Mouse (Mus musculus): ENCODE data around the gene Gm11168.
"Not testable (repeated sequence)": the region's sequence is repeated elsewhere in the genome, so short reads cannot be mapped to it uniquely, and the experiment has no call there.

The Gm11168 gene

GRCm38 (mm10) chr9:3002794-3003396 lies at the start of gene Gm11168:
Gene Gm11168, plus strand, starts transcription at chr9:3003346.
- not testable (repeated sequence) for DNase-seq (ENCODE audit: low read depth)

- DNase-seq (ENCODE audit: low read depth): peak; percentile 21
These were observed 2.6 kb upstream of the Gm11168 start, which contains the start of gene Gm10722 for GRCm38 (mm10) chr9:3000445-3000972. Gene Gm10722, plus strand, starts transcription at chr9:3000922.

DNA sequence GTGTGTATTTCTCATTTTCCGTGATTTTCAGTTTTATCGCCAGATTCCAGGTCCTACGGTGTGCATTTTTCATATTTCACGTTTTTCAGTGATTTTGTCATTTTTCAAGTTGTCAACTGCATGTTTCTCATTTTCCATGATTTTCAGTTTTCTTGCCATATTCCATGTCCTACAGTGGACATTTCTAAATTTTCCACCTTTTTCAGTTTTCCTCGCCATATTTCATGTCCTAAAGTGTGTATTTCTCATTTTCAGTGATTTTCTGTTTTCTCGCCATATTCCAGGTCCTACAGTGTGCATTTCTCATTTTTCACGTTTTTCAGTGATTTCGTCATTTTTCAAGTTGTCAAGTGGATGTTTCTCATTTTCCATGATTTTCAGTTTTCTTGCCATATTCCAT lies 2.1 kb upstream of the Gm11168 start:
- not testable (repeated sequence) for DNase-seq (ENCODE audit: low read depth)

DNA sequence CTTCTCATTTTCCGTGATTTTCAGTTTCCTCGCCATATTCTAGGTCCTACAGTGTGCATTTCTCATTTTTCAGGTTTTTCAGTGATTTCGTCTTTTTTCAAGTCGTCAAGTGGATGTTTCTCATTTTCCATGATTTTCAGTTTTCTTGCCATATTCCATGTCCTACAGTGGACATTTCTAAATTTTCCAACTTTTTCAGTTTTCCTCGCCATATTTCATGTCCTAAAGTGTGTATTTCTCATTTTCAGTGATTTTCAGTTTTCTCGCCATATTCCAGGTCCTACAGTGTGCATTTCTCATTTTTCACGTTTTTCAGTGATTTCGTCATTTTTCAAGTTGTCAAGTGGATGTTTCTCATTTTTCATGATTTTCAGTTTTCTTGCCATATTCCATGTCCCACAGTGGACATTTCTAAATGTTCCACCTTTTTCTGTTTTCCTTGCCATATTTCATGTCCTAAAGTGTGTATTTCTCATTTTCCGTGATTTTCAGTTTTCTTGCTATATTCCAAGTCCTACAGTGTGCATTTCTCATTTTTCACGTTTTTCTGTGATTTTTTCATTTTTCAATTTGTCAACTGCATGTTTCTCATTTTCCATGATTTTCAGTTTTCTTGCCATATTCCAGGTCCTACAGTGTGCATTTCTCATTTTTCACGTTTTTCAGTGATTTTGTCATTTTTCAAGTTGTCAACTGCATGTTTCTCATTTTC lies 1.0 kb upstream of the Gm11168 start:
- DNase-seq (ENCODE audit: low read depth): peak; percentile 8

DNA sequence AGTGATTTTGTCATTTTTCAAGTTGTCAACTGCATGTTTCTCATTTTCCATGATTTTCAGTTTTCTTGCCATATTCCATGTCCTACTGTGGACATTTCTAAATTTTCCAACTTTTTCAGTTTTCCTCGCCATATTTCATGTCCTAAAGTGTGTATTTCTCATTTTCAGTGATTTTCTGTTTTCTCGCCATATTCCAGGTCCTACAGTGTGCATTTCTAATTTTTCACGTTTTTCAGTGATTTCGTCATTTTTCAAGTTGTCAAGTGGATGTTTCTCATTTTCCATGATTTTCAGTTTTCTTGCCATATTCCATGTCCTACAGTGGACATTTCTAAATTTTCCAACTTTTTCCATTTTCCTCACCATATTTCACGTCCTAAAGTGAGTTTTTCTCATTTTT lies 3.0 kb downstream of the Gm11168 start:
- not testable (repeated sequence) for DNase-seq (ENCODE audit: low read depth)

GRCm38 (mm10) chr9:3006636-3007035 lies 3.5 kb downstream of the Gm11168 start:
- not testable (repeated sequence) for DNase-seq (ENCODE audit: low read depth)

DNA sequence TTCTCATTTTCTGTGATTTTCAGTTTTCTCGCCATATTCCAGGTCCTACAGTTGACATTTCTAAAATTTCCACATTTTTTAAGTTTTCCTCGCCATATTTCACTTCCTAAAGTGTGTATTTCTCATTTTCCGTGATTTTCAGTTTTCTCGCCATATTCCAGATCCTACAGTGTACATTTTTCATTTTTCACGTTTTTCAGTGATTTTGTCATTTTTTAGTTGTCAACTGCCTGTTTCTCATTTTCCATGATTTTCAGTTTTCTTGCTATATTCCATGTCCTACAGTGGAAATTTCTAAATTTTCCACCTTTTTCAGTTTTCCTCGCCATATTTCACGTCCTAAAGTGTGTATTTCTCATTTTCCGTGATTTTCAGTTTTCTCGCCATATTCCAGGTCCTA lies 4.1 kb downstream of the Gm11168 start:
- peak; percentile 2 for DNase-seq (ENCODE audit: low read depth)

- not testable (repeated sequence) for DNase-seq (ENCODE audit: low read depth)
These were observed 6.2 kb downstream of the Gm11168 start for GRCm38 (mm10) chr9:3009331-3009730.

DNA sequence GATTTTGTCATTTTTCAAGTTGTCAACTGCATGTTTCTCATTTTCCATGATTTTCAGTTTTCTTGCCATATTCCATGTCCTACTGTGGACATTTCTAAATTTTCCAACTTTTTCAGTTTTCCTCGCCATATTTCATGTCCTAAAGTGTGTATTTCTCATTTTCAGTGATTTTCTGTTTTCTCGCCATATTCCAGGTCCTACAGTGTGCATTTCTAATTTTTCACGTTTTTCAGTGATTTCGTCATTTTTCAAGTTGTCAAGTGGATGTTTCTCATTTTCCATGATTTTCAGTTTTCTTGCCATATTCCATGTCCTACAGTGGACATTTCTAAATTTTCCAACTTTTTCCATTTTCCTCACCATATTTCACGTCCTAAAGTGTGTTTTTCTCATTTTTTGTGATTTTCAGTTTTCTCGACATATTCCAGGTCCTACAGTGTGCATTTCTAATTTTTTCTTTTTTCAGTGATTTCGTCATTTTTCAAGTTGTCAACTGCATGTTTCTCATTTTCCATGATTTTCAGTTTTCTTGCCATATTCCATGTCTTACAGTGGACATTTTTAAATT lies 9.0 kb downstream of the Gm11168 start:
- DNase-seq (ENCODE audit: low read depth): not testable (repeated sequence)

DNA sequence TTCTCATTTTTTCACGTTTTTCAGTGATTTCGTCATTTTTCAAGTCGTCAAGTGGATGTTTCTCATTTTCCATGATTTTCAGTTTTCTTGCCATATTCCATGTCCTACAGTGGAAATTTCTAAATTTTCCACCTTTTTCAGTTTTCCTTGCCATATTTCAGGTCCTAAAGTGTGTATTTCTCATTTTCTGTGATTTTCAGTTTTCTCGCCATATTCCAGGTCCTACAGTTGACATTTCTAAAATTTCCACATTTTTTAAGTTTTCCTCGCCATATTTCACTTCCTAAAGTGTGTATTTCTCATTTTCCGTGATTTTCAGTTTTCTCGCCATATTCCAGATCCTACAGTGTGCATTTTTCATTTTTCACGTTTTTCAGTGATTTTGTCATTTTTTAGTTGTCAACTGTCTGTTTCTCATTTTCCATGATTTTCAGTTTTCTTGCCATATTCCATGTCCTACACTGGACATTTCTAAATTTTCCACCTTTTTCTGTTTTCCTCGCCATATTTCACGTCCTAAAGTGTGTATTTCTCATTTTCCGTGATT lies 9.7 kb downstream of the Gm11168 start, which contains the start of gene Gm10721:
Gene Gm10721, plus strand, starts transcription at position 408 of the 547 bp plus-strand sequence.
- not testable (repeated sequence) for DNase-seq (ENCODE audit: low read depth)

DNA sequence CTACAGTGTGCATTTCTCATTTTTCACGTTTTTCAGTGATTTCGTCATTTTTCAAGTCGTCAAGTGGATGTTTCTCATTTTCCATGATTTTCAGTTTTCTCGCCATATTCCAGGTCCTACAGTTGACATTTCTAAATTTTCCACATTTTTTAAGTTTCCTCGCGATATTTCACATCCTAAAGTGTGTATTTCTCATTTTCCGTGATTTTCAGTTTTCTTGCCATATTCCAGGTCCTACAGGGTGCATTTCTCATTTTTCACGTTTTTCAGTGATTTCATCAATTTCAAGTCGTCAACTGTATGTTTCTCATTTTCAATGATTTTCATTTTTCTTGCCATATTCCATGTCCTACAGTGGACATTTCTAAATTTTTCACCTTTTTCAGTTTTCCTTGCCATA lies 12.2 kb downstream of the Gm11168 start, which contains the start of gene Gm10720:
Gene Gm10720, plus strand, starts transcription at position 301 of the 400 bp plus-strand sequence.
- not testable (repeated sequence) for DNase-seq (ENCODE audit: low read depth)

DNA sequence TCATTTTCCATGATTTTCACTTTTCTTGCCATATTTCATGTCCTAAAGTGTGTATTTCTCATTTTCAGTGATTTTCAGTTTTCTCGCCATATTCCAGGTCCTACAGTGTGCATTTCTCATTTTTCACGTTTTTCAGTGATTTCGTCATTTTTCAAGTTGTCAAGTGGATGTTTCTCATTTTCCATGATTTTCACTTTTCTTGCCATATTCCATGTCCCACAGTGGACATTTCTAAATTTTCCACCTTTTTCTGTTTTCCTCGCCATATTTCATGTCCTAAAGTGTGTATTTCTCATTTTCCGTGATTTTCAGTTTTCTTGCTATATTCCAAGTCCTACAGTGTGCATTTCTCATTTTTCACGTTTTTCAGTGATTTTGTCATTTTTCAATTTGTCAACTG lies 12.8 kb downstream of the Gm11168 start:
- DNase-seq (ENCODE audit: low read depth): not testable (repeated sequence)

DNA sequence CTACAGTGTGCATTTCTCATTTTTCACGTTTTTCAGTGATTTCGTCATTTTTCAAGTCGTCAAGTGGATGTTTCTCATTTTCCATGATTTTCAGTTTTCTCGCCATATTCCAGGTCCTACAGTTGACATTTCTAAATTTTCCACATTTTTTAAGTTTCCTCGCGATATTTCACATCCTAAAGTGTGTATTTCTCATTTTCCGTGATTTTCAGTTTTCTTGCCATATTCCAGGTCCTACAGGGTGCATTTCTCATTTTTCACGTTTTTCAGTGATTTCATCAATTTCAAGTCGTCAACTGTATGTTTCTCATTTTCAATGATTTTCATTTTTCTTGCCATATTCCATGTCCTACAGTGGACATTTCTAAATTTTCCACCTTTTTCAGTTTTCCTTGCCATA lies 14.0 kb downstream of the Gm11168 start, which contains the start of gene Gm10719:
Gene Gm10719, plus strand, starts transcription at position 301 of the 400 bp plus-strand sequence.
- DNase-seq (ENCODE audit: low read depth): not testable (repeated sequence)

DNA sequence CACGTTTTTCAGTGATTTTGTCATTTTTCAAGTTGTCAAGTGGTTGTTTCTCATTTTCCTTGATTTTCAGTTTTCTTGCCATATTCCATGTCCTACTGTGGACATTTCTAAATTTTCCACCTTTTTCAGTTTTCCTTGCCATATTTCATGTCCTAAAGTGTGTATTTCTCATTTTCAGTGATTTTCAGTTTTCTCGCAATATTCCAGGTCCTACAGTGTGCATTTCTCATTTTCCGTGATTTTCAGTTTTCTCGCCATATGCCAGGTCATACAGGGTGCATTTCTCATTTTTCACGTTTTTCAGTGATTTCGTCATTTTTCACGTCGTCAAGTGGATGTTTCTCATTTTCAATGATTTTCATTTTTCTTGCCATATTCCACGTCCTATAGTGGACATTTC lies 15.8 kb downstream of the Gm11168 start:
- not testable (repeated sequence) for DNase-seq (ENCODE audit: low read depth)

GRCm38 (mm10) chr9:3019835-3020727 lies 16.9 kb downstream of the Gm11168 start:
- DNase-seq (ENCODE audit: low read depth): not testable (repeated sequence)

DNA sequence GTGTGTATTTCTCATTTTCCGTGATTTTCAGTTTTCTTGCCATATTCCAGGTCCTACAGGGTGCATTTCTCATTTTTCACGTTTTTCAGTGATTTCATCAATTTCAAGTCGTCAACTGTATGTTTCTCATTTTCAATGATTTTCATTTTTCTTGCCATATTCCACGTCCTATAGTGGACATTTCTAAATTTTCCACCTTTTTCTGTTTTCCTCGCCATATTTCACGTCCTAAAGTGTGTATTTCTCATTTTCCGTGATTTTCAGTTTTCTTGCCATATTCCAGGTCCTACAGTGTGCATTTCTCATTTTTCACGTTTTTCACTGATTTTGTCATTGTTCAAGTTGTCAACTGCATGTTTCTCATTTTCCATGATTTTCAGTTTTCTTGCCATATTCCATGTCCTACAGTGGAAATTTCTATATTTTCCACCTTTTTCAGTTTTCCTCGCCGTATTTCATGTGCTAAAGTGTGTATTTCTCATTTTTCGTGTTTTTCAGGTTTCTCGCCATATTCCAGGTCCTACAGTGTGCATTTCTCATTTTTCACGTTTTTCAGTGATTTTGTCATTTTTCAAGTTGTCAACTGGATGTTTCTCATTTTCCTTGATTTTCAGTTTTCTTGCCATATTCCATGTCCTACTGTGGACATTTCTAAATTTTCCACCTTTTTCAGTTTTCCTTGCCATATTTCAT lies 19.3 kb downstream of the Gm11168 start:
- peak; percentile 18 for DNase-seq (ENCODE audit: low read depth)

DNA sequence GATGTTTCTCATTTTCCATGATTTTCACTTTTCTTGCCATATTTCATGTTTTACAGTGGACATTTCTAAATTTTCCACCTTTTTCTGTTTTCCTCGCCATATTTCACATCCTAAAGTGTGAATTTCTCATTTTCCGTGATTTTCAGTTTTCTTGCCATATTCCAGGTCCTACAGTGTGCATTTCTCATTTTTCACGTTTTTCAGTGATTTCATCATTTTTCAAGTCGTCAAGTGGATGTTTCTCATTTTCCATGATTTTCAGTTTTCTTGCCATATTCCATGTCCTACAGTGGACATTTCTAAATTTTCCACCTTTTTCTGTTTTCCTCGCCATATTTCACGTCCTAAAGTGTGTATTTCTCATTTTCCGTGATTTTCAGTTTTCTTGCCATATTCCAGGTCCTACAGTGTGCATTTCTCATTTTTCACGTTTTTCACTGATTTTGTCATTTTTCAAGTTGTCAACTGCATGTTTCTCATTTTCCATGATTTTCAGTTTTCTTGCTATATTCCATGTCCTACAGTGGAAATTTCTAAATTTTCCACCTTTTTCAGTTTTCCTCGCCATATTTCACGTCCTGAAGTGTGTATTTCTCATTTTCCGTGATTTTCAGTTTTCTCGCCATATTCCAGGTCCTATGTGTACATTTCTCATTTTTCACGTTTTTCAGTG lies 20.3 kb downstream of the Gm11168 start, which contains the start of gene Gm10718:
Gene Gm10718, plus strand, starts transcription at position 236 of the 673 bp plus-strand sequence.
- not testable (repeated sequence) for DNase-seq (ENCODE audit: low read depth)

GRCm38 (mm10) chr9:3023985-3024648 lies 21.0 kb downstream of the Gm11168 start:
- not testable (repeated sequence) for DNase-seq (ENCODE audit: low read depth)

GRCm38 (mm10) chr9:3024912-3025467 lies 21.8 kb downstream of the Gm11168 start, which contains the start of gene Gm10717:
Gene Gm10717, plus strand, starts transcription at chr9:3025417.
- DNase-seq (ENCODE audit: low read depth): not testable (repeated sequence)
